Mouse (Mus musculus) ovary, postnatal 10 days (tissue): ENCODE results near the gene Tmem98.

Source experiments
- DNase-seq: peaks from one replicate; pipeline ENCODE4 v3.0.0; 2022; ENCODE audit warnings: low spot score

The Tmem98 gene

GRCm38 (mm10) chr11:80791677-80792432 is 18.1 kb upstream of the Tmem98 start:
- no peak for DNase-seq

- DNase-seq = no peak
Observed at GRCm38 (mm10) chr11:80793386-80793785, 16.6 kb upstream of the Tmem98 start.

GRCm38 (mm10) chr11:80794290-80794689 is 15.7 kb upstream of the Tmem98 start:
- no peak for DNase-seq

- no peak for DNase-seq
Observed at GRCm38 (mm10) chr11:80795431-80795830, 14.5 kb upstream of the Tmem98 start.

- DNase-seq = no peak
Observed at GRCm38 (mm10) chr11:80799979-80800378, 10.0 kb upstream of the Tmem98 start.

- DNase-seq = no peak
Observed at GRCm38 (mm10) chr11:80802706-80803105, 7.3 kb upstream of the Tmem98 start.

GRCm38 (mm10) chr11:80808551-80809070 is 1.4 kb upstream of the Tmem98 start:
- DNase-seq = no peak

GRCm38 (mm10) chr11:80809666-80809992 is 346 bp upstream of the Tmem98 start:
- DNase-seq = no peak

- DNase-seq = no peak
Observed at GRCm38 (mm10) chr11:80811156-80811555, 1.2 kb downstream of the Tmem98 start.

GRCm38 (mm10) chr11:80815354-80815753 is 5.4 kb downstream of the Tmem98 start:
- DNase-seq = no peak

- DNase-seq = peak; percentile 29
Observed at GRCm38 (mm10) chr11:80818060-80818697, 8.2 kb downstream of the Tmem98 start.

- DNase-seq = no peak
Observed at GRCm38 (mm10) chr11:80820085-80820484, 10.1 kb downstream of the Tmem98 start.

GRCm38 (mm10) chr11:80821296-80821695 is 11.3 kb downstream of the Tmem98 start:
- no peak for DNase-seq

- DNase-seq = no peak
Observed at GRCm38 (mm10) chr11:80821794-80822193, 11.8 kb downstream of the Tmem98 start.

- DNase-seq = no peak
Observed at GRCm38 (mm10) chr11:80835395-80835794, 25.4 kb downstream of the Tmem98 start.

- no peak for DNase-seq
Observed at GRCm38 (mm10) chr11:80835841-80836240, 25.9 kb downstream of the Tmem98 start.

- no peak for DNase-seq
Observed at GRCm38 (mm10) chr11:80838724-80839123, 28.7 kb downstream of the Tmem98 start.

GRCm38 (mm10) chr11:80843435-80843834 is 33.5 kb downstream of the Tmem98 start:
- no peak for DNase-seq

- DNase-seq = no peak
Observed at GRCm38 (mm10) chr11:80845486-80845885, 35.5 kb downstream of the Tmem98 start.

- DNase-seq = no peak
Observed at GRCm38 (mm10) chr11:80846115-80846514, 36.1 kb downstream of the Tmem98 start.

GRCm38 (mm10) chr11:80848131-80848530 is 38.2 kb downstream of the Tmem98 start:
- DNase-seq = no peak

- DNase-seq = no peak
Observed at GRCm38 (mm10) chr11:80851859-80852258, 41.9 kb downstream of the Tmem98 start.

GRCm38 (mm10) chr11:80853014-80853413 is 43.0 kb downstream of the Tmem98 start:
- no peak for DNase-seq

GRCm38 (mm10) chr11:80854430-80854829 is 44.5 kb downstream of the Tmem98 start:
- no peak for DNase-seq
